Mouse (Mus musculus) intestine, embryonic 14.5 days (tissue): ENCODE measurements around the gene Tmem164. TPM values are rescaled to one million over a fixed set of nuclear protein-coding genes. Genes with fewer than 3 reads are reported as not detected.
"Not testable (repeated sequence)": the region's sequence is repeated elsewhere in the genome, so short reads cannot be mapped to it uniquely, and the experiment has no call there.

Source experiments
- ATAC-seq: fragments of 200-750 bp; cut with Nextera tagmentation; replicated peaks from 2 replicates; pipeline ENCODE4 v1.8.0; 2017; ENCODE audit warnings: low read depth, moderate number of reproducible peaks, moderate TSS enrichment, moderate library complexity; ENCODE audit not compliant: low FRiP score, low TSS enrichment
- DNase-seq: peaks from one replicate; pipeline ENCODE4 v3.0.0-alpha.2; 2018; ENCODE audit warnings: low spot score
- H3K27ac ChIP-seq: fragments of 300-500 bp; sonication (generic); 2 replicates; pipeline ENCODE4 v1.5.1; 2014; ENCODE audit warnings: low read depth, mild to moderate bottlenecking, control low read depth
- H3K27me3 ChIP-seq: fragments of 300-500 bp; sonication (generic); replicated peaks from 2 replicates; pipeline ENCODE4 v1.6.1; 2014; ENCODE audit warnings: low read length, control low read depth; ENCODE audit not compliant: control insufficient read depth, insufficient read depth
- H3K36me3 ChIP-seq: fragments of 300-500 bp; sonication (generic); 2 replicates; pipeline ENCODE4 v1.6.1; 2014; ENCODE audit warnings: low read length, control low read depth; ENCODE audit not compliant: control insufficient read depth, insufficient read depth
- H3K4me1 ChIP-seq: fragments of 300-500 bp; sonication (generic); replicated peaks from 2 replicates; pipeline ENCODE4 v1.6.1; 2014; ENCODE audit warnings: low read length, control low read depth, mixed read lengths; ENCODE audit not compliant: control insufficient read depth, insufficient read depth
- H3K4me2 ChIP-seq: fragments of 300-500 bp; sonication (generic); 2 replicates; pipeline ENCODE4 v1.6.1; 2014; ENCODE audit warnings: low read length
- H3K4me3 ChIP-seq: fragments of 300-500 bp; sonication (generic); 2 replicates; pipeline ENCODE4 v1.5.1; 2014; ENCODE audit warnings: low read depth, low read length, control low read depth, mixed read lengths
- H3K9ac ChIP-seq: fragments of 300-500 bp; sonication (generic); 2 replicates; pipeline ENCODE4 v1.6.1; 2014; ENCODE audit warnings: mild to moderate bottlenecking, low read length
- H3K9me3 ChIP-seq: fragments of 300-500 bp; sonication (generic); 2 replicates; pipeline ENCODE4 v1.6.1; 2016; ENCODE audit warnings: low read length, control low read depth; ENCODE audit not compliant: control insufficient read depth
- WGBS: fragments of 180-500 bp; shearing (Covaris S2); extraction: QIAGEN DNeasy Blood & Tissue Kit; methylation state at CpG from one replicate; pipeline ENCODE4 v1.1.7; 2014; 5-methylcytosine and 5-hydroxymethylcytosine counted together
- polyA plus RNA-seq: library from polyadenylated mRNA; unstranded; fragments of >200 nt; fragmentation: Nextera tagmentation; extraction: Ambion mirVana; gene quantifications from 2 replicates; pipeline ENCODE4 v1.2.1, GENCODE M21; 2014

Tmem164 gene
- 32.6 and 33.2 TPM in 2 replicates for polyA plus RNA-seq

DNA sequence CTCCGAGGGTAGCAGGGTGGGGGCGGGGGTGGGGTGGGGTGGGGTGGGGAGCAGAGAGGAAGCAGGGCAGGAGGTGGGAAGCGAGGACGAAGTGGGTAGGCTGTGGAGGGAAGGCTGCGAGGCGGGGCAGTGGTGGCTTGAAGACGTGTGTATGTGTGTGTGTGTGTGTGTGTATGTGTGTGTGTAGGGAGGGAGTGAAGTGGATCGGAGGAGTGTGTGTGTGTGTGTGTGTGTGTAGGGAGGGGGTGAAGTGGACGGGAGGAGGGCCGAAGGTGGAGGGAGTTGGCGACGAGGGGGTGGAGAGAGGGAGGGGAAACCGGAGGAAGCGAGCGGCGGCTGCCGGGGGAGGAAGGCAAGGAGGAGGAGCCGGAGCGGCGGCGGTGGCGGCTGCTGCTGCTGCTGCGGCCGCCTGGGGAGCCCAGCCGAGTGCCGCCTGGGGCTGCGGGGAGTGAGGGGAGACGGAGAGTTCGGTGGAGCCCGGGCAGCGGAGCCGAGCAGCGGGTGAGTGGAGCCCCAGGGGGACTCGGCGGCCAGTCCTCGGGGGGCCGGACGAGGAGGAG, at the start of gene Tmem164:
Tmem164 (plus strand) TSS at position 351 of the 560 bp plus-strand sequence.
- ATAC-seq (peak; percentile 88), DNase-seq (peak; percentile 79)
- peak within 1 kb of the TSS; percentile 67 for H3K4me2 ChIP-seq
- H3K27ac ChIP-seq, result peak within 1 kb of the TSS; percentile 92
- no peaks in the 10 kb centered on the region for H3K36me3 ChIP-seq
- H3K27me3 ChIP-seq, result no peaks in the 10 kb centered on the region
- peak within 1 kb of the TSS; percentile 44 for H3K4me3 ChIP-seq
- H3K4me1 ChIP-seq, result peaks cover 10% of the 10 kb centered on the region; the same call in 1 of the 2 replicates
- no peaks in the 10 kb centered on the region for H3K9me3 ChIP-seq
- WGBS, result 11% methylated on average over 22 of the region's 38 CpGs
- peak within 1 kb of the TSS; percentile 58 for H3K9ac ChIP-seq

DNA sequence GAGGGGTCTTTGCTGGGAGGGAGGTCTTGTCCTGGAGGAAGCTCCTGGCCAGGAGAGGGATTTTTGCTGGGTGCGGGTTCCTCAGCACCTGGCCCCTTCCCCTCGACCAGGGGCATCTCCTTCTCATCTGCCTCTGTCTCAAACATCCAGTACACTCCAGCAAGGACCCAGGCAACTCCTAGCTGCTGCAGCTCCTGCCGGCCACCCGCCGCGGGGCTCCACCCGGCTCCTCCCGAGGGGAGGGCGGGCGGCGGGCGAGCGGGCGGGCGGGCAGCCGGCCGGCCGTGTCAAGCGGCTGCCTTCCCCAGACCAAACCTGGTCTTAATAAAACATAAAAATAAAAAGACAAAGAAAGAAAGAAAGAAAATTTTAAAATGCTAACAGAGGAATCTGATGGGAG, 48.2 kb upstream of the Tmem164 start:
- H3K4me2 ChIP-seq, result peak overlapping the region; percentile 15; the same call in 1 of the 2 replicates
- H3K9ac ChIP-seq, H3K27ac ChIP-seq, H3K36me3 ChIP-seq, H3K27me3 ChIP-seq, DNase-seq, H3K4me1 ChIP-seq, H3K9me3 ChIP-seq, ATAC-seq, H3K4me3 ChIP-seq: not testable (repeated sequence)
- 9% methylated on average over 11 of the region's 19 CpGs for WGBS

DNA sequence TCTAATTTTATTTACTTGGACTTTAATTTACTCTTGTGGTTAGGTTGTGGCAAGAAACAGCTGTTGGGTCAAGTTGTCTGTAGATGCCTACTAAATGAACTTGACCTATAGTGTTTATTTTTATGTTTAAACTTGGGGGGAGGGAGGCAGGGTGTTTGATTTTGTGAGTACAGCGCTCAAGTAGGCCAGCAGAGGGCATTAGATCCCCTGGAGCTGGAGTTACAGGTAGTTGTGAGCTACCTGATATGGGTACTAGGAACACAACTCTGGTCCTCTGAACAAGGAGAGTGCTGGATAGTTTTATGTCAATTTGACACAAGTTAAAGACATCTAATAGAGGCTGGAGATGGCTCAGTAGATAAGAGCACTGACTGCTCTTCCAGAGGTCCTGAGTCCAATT, 34.0 kb upstream of the Tmem164 start:
- H3K27ac ChIP-seq, result no peak overlapping the region
- H3K27me3 ChIP-seq, result no peaks in the 10 kb centered on the region
- no peak overlapping the region for H3K4me2 ChIP-seq
- WGBS, result 43% methylated on average over 1 of the region's 1 CpGs
- ATAC-seq (no peak), DNase-seq (no peak)
- no peaks in the 10 kb centered on the region for H3K36me3 ChIP-seq
- no peak overlapping the region for H3K9ac ChIP-seq
- H3K4me3 ChIP-seq, result no peak overlapping the region
- no peaks in the 10 kb centered on the region for H3K9me3 ChIP-seq
- H3K4me1 ChIP-seq, result no peaks in the 10 kb centered on the region

DNA sequence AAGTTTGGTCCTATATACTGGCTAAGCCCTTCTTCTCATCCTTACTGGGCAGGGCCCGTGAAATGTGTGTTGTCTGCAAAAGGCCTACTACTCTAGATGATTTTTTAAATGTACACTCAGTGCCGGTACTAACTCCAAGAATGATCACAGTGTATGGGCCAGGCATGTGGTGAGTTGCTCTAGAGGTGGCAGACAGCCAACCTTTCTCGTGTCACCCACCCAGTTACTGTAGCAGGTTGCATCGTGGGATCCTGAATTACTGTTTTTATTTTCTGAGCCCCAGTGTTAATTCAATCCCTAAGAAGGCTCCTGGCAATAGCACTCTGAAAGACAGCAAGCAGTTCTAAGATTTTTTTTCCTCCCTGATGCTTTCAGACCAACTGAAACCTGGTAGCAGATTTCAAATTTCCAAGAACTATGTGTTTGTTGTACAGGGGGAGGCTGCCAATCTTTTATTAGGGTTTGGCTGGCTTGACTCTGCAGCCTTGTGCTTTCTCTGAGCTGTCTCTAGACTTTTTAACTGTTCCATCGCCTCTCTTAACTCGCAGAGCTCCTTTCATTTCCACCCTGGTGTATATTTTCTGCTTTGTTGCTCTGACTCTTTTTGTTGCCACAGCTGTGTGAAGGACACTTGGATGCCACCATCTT, 31.0 kb upstream of the Tmem164 start:
- 72% methylated on average over 6 of the region's 6 CpGs for WGBS
- Histone ChIP-seq H3K27me3 (no peaks in the 10 kb centered on the region), H3K4me2 (no peak overlapping the region), H3K4me1 (no peaks in the 10 kb centered on the region), H3K9ac (no peak overlapping the region), H3K36me3 (no peaks in the 10 kb centered on the region), H3K27ac (no peak overlapping the region), H3K4me3 (no peak overlapping the region), H3K9me3 (no peaks in the 10 kb centered on the region)
- no peak for ATAC-seq
- no peak for DNase-seq

DNA sequence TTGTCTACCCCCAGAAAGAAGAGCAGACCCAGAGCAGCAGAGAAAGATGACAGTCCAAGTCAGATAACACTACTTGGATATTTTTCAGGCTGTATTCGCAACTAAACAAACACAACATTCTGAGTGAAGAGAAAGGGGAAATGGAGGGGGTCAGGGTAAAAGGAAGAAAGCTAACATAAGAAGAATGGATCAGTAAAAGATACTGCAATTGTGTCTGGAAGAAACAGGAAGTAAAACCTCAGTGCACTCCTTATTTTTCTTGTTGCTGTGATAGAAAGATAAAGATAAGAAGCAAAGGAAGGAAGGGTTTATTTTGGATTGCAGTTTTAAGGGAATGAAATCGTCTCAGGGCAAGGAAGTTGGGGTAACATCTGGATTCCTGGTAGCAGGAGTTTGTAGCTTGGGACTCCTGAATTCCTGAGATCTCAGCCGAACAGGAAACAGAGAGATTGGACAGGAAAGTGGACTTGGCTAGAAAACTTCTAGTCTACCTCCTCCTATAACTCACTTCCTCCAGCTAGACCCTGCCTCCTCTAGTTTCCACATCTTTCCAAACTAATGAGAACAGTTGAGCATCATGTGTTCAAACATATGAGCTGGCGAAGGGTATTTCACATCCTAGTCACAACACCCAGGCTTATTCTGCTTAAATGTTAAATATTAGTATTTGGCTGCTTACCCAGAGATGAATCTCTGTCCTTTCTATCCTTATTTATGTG, 16.3 kb upstream of the Tmem164 start:
- H3K9me3 ChIP-seq, result no peaks in the 10 kb centered on the region
- H3K4me1 ChIP-seq, result no peaks in the 10 kb centered on the region
- DNase-seq (no peak), ATAC-seq (no peak)
- no peaks in the 10 kb centered on the region for H3K36me3 ChIP-seq
- H3K9ac ChIP-seq, result no peak overlapping the region
- WGBS, result 61% methylated on average over 4 of the region's 4 CpGs
- H3K27me3 ChIP-seq, result 0 out of 2 replicates have a peak, but pooled peaks cover 2% of the 10 kb centered on the region
- H3K27ac ChIP-seq, result no peak overlapping the region
- no peak overlapping the region for H3K4me3 ChIP-seq
- no peak overlapping the region for H3K4me2 ChIP-seq

DNA sequence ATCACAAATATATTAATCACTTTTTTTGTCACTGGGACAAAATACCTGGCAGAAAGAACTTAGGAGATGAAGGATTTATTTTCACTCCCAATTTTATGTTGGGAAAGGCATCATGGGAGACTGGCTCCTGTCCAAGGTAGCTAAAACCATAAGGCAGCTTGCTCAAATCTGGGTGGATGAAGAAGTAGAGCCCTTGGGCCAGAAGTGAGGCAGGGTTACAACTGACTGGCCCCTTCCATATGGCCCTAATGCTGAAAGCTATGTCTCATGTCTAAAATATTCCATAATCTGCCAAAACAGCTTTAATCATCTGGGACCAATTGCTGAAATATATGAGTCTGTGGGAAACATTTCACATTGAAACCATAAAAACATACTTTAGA, 15.8 kb upstream of the Tmem164 start:
- Histone ChIP-seq H3K36me3 (no peaks in the 10 kb centered on the region), H3K4me3 (no peak overlapping the region), H3K4me1 (no peaks in the 10 kb centered on the region), H3K4me2 (no peak overlapping the region), H3K9ac (no peak overlapping the region), H3K27ac (0 out of 2 replicates have a peak overlapping the region, but pooled peaks have one; percentile 43), H3K27me3 (0 out of 2 replicates have a peak, but pooled peaks cover 2% of the 10 kb centered on the region), H3K9me3 (no peaks in the 10 kb centered on the region)
- DNase-seq (no peak), ATAC-seq (no peak)

DNA sequence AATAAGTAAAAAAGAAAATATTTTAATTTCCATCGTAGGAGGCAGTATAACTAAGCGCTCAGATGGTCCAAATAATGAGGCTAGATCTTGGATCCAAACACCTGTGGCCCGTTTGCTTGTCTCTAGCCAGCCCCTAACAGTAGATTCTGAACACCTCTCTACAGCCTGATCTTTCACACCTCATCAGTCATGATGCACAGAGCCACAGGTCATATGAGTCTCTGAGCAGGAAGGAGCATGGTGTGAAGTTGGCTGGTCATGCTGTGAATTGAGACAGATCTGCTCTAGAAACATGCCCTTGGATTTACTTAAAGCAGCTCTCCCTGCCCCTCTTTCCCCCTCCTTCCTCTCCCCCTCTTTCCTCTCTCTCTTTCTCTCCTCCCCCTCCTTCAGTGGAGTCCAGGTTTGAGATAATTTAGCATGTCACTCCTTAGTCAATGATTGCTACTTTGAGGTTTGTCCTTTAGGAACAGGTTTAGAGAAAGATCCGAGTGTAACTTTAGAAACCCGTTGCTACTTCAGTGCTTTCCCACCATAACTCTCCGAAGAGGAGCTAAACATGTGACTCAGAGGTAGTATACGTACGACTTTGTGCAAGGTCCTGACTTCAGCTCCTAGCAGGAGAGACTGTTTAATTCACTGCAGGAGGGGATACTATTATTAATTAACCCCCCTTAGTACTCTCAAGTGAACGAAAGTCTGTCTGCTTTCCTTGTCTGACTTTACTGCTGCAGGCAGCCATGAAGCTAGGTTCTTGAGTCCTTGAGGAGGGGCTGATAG, 11.7 kb upstream of the Tmem164 start:
- H3K27me3 ChIP-seq, result 0 out of 2 replicates have a peak, but pooled peaks cover 1% of the 10 kb centered on the region
- no peak overlapping the region for H3K27ac ChIP-seq
- no peak overlapping the region for H3K4me2 ChIP-seq
- H3K9me3 ChIP-seq, result no peaks in the 10 kb centered on the region
- H3K4me3 ChIP-seq, result no peak overlapping the region
- H3K36me3 ChIP-seq, result no peaks in the 10 kb centered on the region
- WGBS, result 52% methylated on average over 9 of the region's 9 CpGs
- H3K4me1 ChIP-seq, result no peaks in the 10 kb centered on the region
- no peak for DNase-seq
- no peak overlapping the region for H3K9ac ChIP-seq
- no peak for ATAC-seq

DNA sequence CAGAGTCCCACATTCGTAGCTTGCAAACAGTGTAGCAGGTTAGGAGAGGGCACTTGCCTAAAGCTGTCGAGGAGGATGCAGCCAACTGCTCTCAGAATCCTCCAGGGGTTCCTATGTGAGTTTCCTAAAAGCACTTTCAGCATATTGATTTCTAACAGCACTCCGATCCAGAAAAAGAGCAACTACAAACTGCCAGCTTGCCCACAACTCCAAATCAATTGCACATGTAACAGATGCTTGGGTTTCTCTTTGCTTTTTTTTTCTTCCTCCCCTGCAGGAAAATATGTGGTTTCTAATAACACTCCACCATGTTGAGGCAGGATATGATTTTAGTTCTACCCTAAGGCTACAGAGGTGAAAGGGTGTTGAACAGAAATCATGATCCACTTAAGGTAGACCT, 11.1 kb upstream of the Tmem164 start:
- DNase-seq (no peak), ATAC-seq (no peak)
- Histone ChIP-seq H3K4me2 (no peak overlapping the region), H3K9me3 (no peaks in the 10 kb centered on the region), H3K36me3 (no peaks in the 10 kb centered on the region), H3K4me3 (no peak overlapping the region), H3K27me3 (no peaks in the 10 kb centered on the region), H3K9ac (no peak overlapping the region), H3K27ac (no peak overlapping the region), H3K4me1 (no peaks in the 10 kb centered on the region)
- WGBS, result 56% methylated on average over 3 of the region's 3 CpGs
